Mouse (Mus musculus): Measurements from ENCODE around the gene Atp6v1b1.
"Not testable (repeated sequence)": the region's sequence is repeated elsewhere in the genome, so short reads cannot be mapped to it uniquely, and the experiment has no call there.

Gene Atp6v1b1

GRCm38 (mm10) chr6:83779026-83779425 is 36.2 kb downstream of the Atp6v1b1 start:
- DNase-seq, result peak; percentile 80

DNA sequence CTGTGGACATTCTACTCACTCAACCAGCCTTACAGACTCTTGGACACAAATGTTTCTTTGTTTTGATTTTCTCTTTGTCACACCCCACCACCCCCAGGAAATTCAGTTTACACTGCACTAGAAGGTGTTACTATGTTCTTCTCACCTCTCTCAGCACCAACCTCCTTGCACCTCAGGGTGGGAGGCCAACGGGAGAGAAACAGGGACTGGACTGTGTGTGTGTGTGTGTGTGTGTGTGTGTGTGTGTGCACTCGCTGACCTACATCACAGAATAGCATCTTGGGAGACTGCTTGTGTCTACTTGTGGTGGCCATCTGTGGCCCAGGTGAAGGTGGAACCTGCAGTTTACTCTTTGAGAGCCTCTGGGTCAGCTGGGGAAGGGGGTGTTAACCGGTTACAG is 43.6 kb downstream of the Atp6v1b1 start:
- DNase-seq, result no peak

GRCm38 (mm10) chr6:83788554-83788953 is 45.8 kb downstream of the Atp6v1b1 start:
- no peak for DNase-seq

GRCm38 (mm10) chr6:83790533-83790932 is 47.7 kb downstream of the Atp6v1b1 start:
- DNase-seq, result not testable (repeated sequence)

DNA sequence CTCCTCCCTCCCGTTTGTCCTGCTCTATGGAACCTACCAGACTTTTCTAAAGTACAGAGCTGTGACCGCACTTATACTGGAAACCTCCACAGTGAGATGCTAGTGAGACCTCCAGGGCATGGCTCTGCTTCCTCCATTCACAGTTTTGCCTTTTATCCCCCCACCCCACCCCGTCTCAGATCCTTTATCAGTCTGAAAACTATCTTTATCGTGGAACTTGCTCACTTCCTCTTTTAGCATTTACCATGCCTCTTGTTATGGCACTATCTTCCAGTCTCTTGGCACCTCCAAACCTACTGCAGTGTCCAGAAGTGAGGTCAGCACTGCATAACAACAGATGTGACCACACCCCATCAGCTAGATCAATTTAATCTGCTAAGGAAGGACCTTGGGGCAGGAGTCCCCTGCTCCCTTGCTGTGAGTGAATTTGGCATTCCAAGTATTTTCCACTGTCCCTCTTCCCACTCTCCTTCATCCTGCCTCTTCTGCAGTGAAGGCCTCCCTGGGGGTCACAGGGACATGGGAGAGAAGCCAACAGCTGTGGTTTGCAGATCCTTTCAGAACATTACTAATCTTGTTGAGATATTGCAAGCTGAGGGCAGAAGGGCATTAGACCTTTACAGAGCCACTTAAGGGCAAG is 48.6 kb downstream of the Atp6v1b1 start:
- DNase-seq, result no peak

- peak; percentile 95 for DNase-seq
Observed at GRCm38 (mm10) chr6:83794760-83795296, 52.0 kb downstream of the Atp6v1b1 start, which contains the start of gene Nagk. Gene Nagk, plus strand, starts transcription at chr6:83794982.

GRCm38 (mm10) chr6:83795492-83795900 is 52.7 kb downstream of the Atp6v1b1 start:
- DNase-seq, result peak; percentile 79

GRCm38 (mm10) chr6:83796686-83797085 is 53.9 kb downstream of the Atp6v1b1 start:
- DNase-seq, result no peak

GRCm38 (mm10) chr6:83802033-83802432 is 59.2 kb downstream of the Atp6v1b1 start:
- DNase-seq, result no peak

DNA sequence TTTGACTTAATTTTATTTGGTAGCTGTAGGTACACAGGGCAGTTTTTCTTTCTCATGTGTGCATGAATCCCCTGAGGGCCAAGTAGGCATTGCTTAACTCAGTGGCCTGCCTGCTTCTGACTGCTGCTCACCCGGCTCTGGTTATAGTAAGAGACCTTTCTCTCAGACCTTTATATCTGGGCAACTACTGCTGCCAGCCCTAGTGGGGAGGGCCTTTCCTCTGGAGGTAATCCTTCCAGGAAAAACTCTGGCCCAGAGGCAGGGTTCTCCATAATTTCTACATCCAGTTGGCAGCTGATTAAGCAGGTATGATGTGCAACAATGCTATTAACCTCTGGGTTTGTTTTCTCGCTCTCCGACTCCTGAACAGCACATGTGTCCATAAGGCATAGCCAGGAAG is 60.1 kb downstream of the Atp6v1b1 start:
- no peak for DNase-seq

All from lung, postnatal 36 days (tissue).